Mouse (Mus musculus): ENCODE results near the gene Poln. TPM values are rescaled to one million over a fixed set of nuclear protein-coding genes. Genes with fewer than 3 reads are reported as not detected.

Gene Poln
- polyA plus RNA-seq, 1 experiment from 2014 or later, result 0.89 TPM

GRCm38 (mm10) chr5:34191021-34191420 lies 21.8 kb upstream of the Poln start:
- WGBS, result 49% methylated on average over 4 of the region's 4 CpGs
- ATAC-seq (no peak), DNase-seq (ENCODE audit: low spot score) (no peak)
- H3K4me1 ChIP-seq (ENCODE audit: control insufficient read depth, insufficient read depth, low read length), result peaks cover 12% of the 10 kb centered on the region
- no peaks in the 10 kb centered on the region for H3K9me3 ChIP-seq (replicated peaks; ENCODE audit: control insufficient read depth, low read length)
- H3K27ac ChIP-seq (ENCODE audit: low read depth, low read length), result no peak overlapping the region
- H3K27me3 ChIP-seq (replicated peaks; ENCODE audit: control insufficient read depth, insufficient read depth, low read length), result no peaks in the 10 kb centered on the region
- H3K4me3 ChIP-seq (ENCODE audit: low read depth, low read length), result no peak overlapping the region
- no peaks in the 10 kb centered on the region for H3K36me3 ChIP-seq (ENCODE audit: control insufficient read depth, insufficient read depth, low read length)
- no peak overlapping the region for H3K9ac ChIP-seq (ENCODE audit: low read length)
- H3K4me2 ChIP-seq (ENCODE audit: low read length), result no peak overlapping the region

GRCm38 (mm10) chr5:34189521-34189920 lies 20.3 kb upstream of the Poln start:
- ATAC-seq, result no peak
- 46% methylated on average over 1 of the region's 1 CpGs for WGBS
- no peak overlapping the region for H3K9ac ChIP-seq (ENCODE audit: low read length)

GRCm38 (mm10) chr5:34188856-34189255 lies 19.6 kb upstream of the Poln start:
- Histone ChIP-seq H3K9me3 (replicated peaks; ENCODE audit: control insufficient read depth, low read length) (no peaks in the 10 kb centered on the region), H3K4me2 (ENCODE audit: low read length) (no peak overlapping the region), H3K27ac (ENCODE audit: low read depth, low read length) (no peak overlapping the region), H3K9ac (ENCODE audit: low read length) (no peak overlapping the region), H3K4me3 (ENCODE audit: low read depth, low read length) (no peak overlapping the region), H3K27me3 (replicated peaks; ENCODE audit: control insufficient read depth, insufficient read depth, low read length) (no peaks in the 10 kb centered on the region), H3K36me3 (ENCODE audit: control insufficient read depth, insufficient read depth, low read length) (peaks cover 4% of the 10 kb centered on the region; the same call in 1 of the 2 replicates), H3K4me1 (ENCODE audit: control insufficient read depth, insufficient read depth, low read length) (peaks cover 20% of the 10 kb centered on the region)
- WGBS, result 76% methylated on average over 2 of the region's 2 CpGs
- no peak for ATAC-seq
- DNase-seq (ENCODE audit: low spot score), result no peak

More at GRCm38 (mm10) chr5:34189521-34189920, 20.3 kb upstream of the Poln start:
- no peak for DNase-seq (ENCODE audit: low spot score)
- H3K9me3 ChIP-seq (replicated peaks; ENCODE audit: control insufficient read depth, low read length), result no peaks in the 10 kb centered on the region
- H3K4me2 ChIP-seq (ENCODE audit: low read length), result no peak overlapping the region
- no peak overlapping the region for H3K27ac ChIP-seq (ENCODE audit: low read depth, low read length)
- H3K36me3 ChIP-seq (ENCODE audit: control insufficient read depth, insufficient read depth, low read length), result no peaks in the 10 kb centered on the region
- H3K4me3 ChIP-seq (ENCODE audit: low read depth, low read length), result no peak overlapping the region
- H3K27me3 ChIP-seq (replicated peaks; ENCODE audit: control insufficient read depth, insufficient read depth, low read length), result no peaks in the 10 kb centered on the region
- peaks cover 20% of the 10 kb centered on the region for H3K4me1 ChIP-seq (ENCODE audit: control insufficient read depth, insufficient read depth, low read length)

GRCm38 (mm10) chr5:34187601-34188316 lies 18.5 kb upstream of the Poln start, which contains the start of gene Mxd4:
Gene Mxd4, minus strand, starts transcription at chr5:34187720.
- H3K9ac ChIP-seq (ENCODE audit: low read length), result peak within 1 kb of the TSS; percentile 84

GRCm38 (mm10) chr5:34186961-34187391 lies 17.7 kb upstream of the Poln start:
- H3K9me3 ChIP-seq (replicated peaks; ENCODE audit: control insufficient read depth, low read length), result no peaks in the 10 kb centered on the region
- DNase-seq (ENCODE audit: low spot score) (peak; percentile 24), ATAC-seq (peak; percentile 17)
- H3K27me3 ChIP-seq (replicated peaks; ENCODE audit: control insufficient read depth, insufficient read depth, low read length), result no peaks in the 10 kb centered on the region
- peak overlapping the region; percentile 84 for H3K9ac ChIP-seq (ENCODE audit: low read length)
- peak overlapping the region; percentile 90 for H3K27ac ChIP-seq (ENCODE audit: low read depth, low read length)
- peak overlapping the region; percentile 90 for H3K4me2 ChIP-seq (ENCODE audit: low read length)
- under 1% methylated on average over 39 of the region's 46 CpGs for WGBS
- peak overlapping the region; percentile 91 for H3K4me3 ChIP-seq (ENCODE audit: low read depth, low read length)
- H3K4me1 ChIP-seq (ENCODE audit: control insufficient read depth, insufficient read depth, low read length), result peaks cover 27% of the 10 kb centered on the region
- peaks cover 11% of the 10 kb centered on the region; the same call in 1 of the 2 replicates for H3K36me3 ChIP-seq (ENCODE audit: control insufficient read depth, insufficient read depth, low read length)

More at GRCm38 (mm10) chr5:34187601-34188316, 18.5 kb upstream of the Poln start, which contains the start of gene Mxd4:
- Histone ChIP-seq H3K27ac (ENCODE audit: low read depth, low read length) (peak within 1 kb of the TSS; percentile 90), H3K4me2 (ENCODE audit: low read length) (peak within 1 kb of the TSS; percentile 90), H3K36me3 (ENCODE audit: control insufficient read depth, insufficient read depth, low read length) (peaks cover 10% of the 10 kb centered on the region; the same call in 1 of the 2 replicates), H3K4me1 (ENCODE audit: control insufficient read depth, insufficient read depth, low read length) (peaks cover 27% of the 10 kb centered on the region), H3K27me3 (replicated peaks; ENCODE audit: control insufficient read depth, insufficient read depth, low read length) (no peaks in the 10 kb centered on the region), H3K9me3 (replicated peaks; ENCODE audit: control insufficient read depth, low read length) (no peaks in the 10 kb centered on the region), H3K4me3 (ENCODE audit: low read depth, low read length) (peak within 1 kb of the TSS; percentile 91)
- ATAC-seq, result peak; percentile 99
- DNase-seq (ENCODE audit: low spot score), result peak; percentile 100
- WGBS, result under 1% methylated on average over 59 of the region's 60 CpGs

GRCm38 (mm10) chr5:34186391-34186790 lies 17.1 kb upstream of the Poln start:
- H3K4me1 ChIP-seq (ENCODE audit: control insufficient read depth, insufficient read depth, low read length), result peaks cover 27% of the 10 kb centered on the region
- H3K27ac ChIP-seq (ENCODE audit: low read depth, low read length), result no peak overlapping the region
- 71% methylated on average over 2 of the region's 2 CpGs for WGBS
- no peak for DNase-seq (ENCODE audit: low spot score)
- H3K4me3 ChIP-seq (ENCODE audit: low read depth, low read length), result peak overlapping the region; percentile 91
- peaks cover 16% of the 10 kb centered on the region; the same call in 1 of the 2 replicates for H3K36me3 ChIP-seq (ENCODE audit: control insufficient read depth, insufficient read depth, low read length)
- no peaks in the 10 kb centered on the region for H3K27me3 ChIP-seq (replicated peaks; ENCODE audit: control insufficient read depth, insufficient read depth, low read length)
- H3K4me2 ChIP-seq (ENCODE audit: low read length), result peak overlapping the region; percentile 90
- peak overlapping the region; percentile 84 for H3K9ac ChIP-seq (ENCODE audit: low read length)
- H3K9me3 ChIP-seq (replicated peaks; ENCODE audit: control insufficient read depth, low read length), result no peaks in the 10 kb centered on the region
- no peak for ATAC-seq

GRCm38 (mm10) chr5:34185791-34186190 lies 16.5 kb upstream of the Poln start:
- H3K4me2 ChIP-seq (ENCODE audit: low read length), result peak overlapping the region; percentile 90
- peak overlapping the region; percentile 91 for H3K4me3 ChIP-seq (ENCODE audit: low read depth, low read length)
- no peak for ATAC-seq
- H3K36me3 ChIP-seq (ENCODE audit: control insufficient read depth, insufficient read depth, low read length), result peaks cover 19% of the 10 kb centered on the region; the same call in 1 of the 2 replicates
- H3K27ac ChIP-seq (ENCODE audit: low read depth, low read length), result no peak overlapping the region
- no peaks in the 10 kb centered on the region for H3K9me3 ChIP-seq (replicated peaks; ENCODE audit: control insufficient read depth, low read length)
- H3K9ac ChIP-seq (ENCODE audit: low read length), result peak overlapping the region; percentile 84
- H3K27me3 ChIP-seq (replicated peaks; ENCODE audit: control insufficient read depth, insufficient read depth, low read length), result no peaks in the 10 kb centered on the region
- H3K4me1 ChIP-seq (ENCODE audit: control insufficient read depth, insufficient read depth, low read length), result peaks cover 27% of the 10 kb centered on the region
- DNase-seq (ENCODE audit: low spot score), result no peak

GRCm38 (mm10) chr5:34185051-34185580 lies 15.9 kb upstream of the Poln start:
- DNase-seq (ENCODE audit: low spot score) (no peak), ATAC-seq (no peak)
- Histone ChIP-seq H3K27me3 (replicated peaks; ENCODE audit: control insufficient read depth, insufficient read depth, low read length) (no peaks in the 10 kb centered on the region), H3K4me2 (ENCODE audit: low read length) (peak overlapping the region; percentile 90), H3K9me3 (replicated peaks; ENCODE audit: control insufficient read depth, low read length) (no peaks in the 10 kb centered on the region), H3K9ac (ENCODE audit: low read length) (no peak overlapping the region), H3K4me3 (ENCODE audit: low read depth, low read length) (no peak overlapping the region), H3K27ac (ENCODE audit: low read depth, low read length) (no peak overlapping the region), H3K36me3 (ENCODE audit: control insufficient read depth, insufficient read depth, low read length) (peaks cover 24% of the 10 kb centered on the region), H3K4me1 (ENCODE audit: control insufficient read depth, insufficient read depth, low read length) (peaks cover 27% of the 10 kb centered on the region)
- 84% methylated on average over 1 of the region's 1 CpGs for WGBS

- Histone ChIP-seq H3K9me3 (replicated peaks; ENCODE audit: control insufficient read depth, low read length) (no peaks in the 10 kb centered on the region), H3K27me3 (replicated peaks; ENCODE audit: control insufficient read depth, insufficient read depth, low read length) (no peaks in the 10 kb centered on the region), H3K4me2 (ENCODE audit: low read length) (no peak overlapping the region), H3K4me3 (ENCODE audit: low read depth, low read length) (no peak overlapping the region), H3K4me1 (ENCODE audit: control insufficient read depth, insufficient read depth, low read length) (peaks cover 27% of the 10 kb centered on the region), H3K36me3 (ENCODE audit: control insufficient read depth, insufficient read depth, low read length) (peaks cover 33% of the 10 kb centered on the region), H3K9ac (ENCODE audit: low read length) (no peak overlapping the region; the same call in 1 of the 2 replicates), H3K27ac (ENCODE audit: low read depth, low read length) (no peak overlapping the region)
- DNase-seq (ENCODE audit: low spot score) (no peak), ATAC-seq (no peak)
- WGBS, result 82% methylated on average over 3 of the region's 3 CpGs
Observed at GRCm38 (mm10) chr5:34183976-34184375, 14.7 kb upstream of the Poln start.
